Mouse (Mus musculus) ZHBTc4 (cell line): ENCODE data around the gene Arhgef25.

Source experiments
- DNase-seq: peaks from one replicate; pipeline ENCODE4 v3.0.0-alpha.2; 2011; ENCODE audit warnings: low read depth, low spot score

Gene Arhgef25

DNA sequence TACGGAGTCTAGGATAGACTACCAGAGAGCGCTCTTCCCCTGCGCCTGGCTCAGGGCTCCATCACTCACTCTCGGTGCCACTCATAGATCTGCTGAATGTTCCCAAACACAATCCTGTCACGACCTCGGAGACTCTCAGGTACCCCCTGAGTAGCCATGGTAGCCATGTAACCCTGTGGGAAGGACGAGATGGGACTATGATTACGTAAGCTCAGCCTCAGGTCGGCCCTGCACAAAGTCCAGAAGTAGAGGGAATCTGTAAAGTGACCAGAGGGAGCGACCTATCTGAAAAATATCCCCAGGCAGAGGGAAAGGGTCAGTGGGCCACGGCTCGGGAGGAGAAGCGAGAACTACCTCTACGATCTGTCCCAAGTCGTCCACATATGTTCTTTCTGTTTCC is 4.4 kb downstream of the Arhgef25 start:
- DNase-seq, result no peak

DNA sequence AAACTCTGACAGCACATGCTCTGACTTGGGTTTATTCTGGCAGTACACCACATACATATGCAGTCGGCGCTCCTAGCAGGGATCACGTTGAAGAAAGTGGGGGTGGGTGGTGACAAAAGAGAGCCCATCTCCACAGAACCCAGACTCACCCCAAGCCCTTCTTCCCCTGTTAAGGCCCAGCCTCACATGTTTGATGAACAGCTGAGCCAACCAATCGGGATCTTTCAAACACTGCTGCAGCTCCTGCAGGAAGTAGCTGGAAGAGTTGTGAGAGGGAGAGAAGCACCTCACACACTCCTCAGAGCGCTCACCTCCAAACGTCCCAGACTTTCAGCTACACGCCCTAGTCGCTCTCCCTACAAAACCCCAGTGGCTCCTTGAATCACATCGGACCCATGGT is 4.8 kb downstream of the Arhgef25 start:
- peak; percentile 84 for DNase-seq

DNA sequence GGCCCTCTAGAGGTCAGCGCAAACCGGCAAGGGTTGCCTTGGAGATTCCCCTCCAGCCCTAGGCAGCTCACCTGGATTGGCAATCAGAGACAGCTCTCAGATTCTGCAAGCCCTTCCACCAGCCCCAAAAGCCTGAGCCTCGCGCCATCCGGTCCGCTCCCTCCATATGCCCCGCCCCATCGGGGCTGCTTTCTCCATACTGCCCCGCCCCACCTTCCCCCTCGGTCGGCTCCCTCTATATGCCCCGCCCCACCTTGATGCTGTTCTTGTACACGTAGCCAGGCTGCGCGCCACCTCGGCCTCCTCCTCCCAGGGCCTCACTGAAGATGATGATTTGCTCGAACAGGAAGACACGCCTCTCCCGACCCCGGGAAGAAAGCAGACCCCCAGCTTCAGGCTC is 6.1 kb downstream of the Arhgef25 start:
- DNase-seq, result peak; percentile 91

DNA sequence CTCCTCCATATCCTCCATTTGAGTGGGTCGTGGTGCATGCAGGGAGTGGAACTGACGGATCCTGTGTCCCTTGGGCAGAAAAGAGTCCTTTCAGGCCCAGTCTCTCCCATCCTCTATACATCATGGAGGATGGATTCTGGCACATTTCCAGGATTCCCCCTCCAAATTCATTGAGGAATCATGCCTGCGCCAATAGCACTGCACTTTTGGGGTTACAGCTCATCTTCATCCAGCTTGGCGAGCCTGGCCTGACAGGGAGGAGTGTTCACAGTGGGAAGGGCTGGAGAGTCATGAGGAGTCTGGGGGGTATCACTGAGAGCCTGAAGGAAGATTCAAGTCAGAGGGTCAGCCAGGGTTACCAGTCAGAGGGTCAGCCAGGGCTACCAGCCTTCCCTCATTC is 7.3 kb downstream of the Arhgef25 start:
- DNase-seq, result no peak

DNA sequence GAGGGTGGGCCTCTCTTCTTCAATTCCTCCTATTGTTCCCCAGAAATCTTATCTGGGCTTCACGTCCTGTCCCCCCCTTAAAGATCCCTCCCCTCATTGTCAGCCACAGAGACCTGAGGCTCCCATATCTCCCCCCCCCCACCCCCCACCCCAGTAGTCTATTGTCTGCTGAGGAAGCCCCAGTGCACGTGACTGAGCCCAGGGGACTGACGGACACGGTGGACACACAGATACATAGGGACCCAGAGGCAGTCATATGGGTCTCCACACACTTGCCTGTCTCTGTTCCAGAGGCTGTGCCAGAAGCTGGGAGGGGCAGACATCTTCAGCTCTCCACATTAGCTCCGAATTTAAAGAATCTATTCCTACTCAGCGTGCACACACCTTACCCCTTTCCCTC is 8.3 kb downstream of the Arhgef25 start:
- DNase-seq, result no peak

DNA sequence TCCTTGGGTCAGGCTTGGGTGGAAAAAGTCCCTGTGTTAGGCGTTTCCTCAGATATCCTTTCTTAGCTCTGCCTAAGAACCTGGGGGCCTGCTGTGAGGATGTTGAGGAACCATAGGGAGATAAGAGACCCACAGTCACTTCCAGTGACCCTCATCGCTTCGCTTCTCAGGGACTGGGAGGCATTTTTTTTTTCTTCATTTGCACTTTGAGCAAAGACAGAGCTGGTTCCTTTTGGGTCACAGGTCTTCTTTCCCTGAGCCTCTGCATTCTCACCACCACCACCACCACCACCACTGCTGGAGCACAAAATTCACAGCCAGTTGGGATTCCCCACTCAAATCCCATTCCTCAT is 9.2 kb downstream of the Arhgef25 start:
- no peak for DNase-seq

DNA sequence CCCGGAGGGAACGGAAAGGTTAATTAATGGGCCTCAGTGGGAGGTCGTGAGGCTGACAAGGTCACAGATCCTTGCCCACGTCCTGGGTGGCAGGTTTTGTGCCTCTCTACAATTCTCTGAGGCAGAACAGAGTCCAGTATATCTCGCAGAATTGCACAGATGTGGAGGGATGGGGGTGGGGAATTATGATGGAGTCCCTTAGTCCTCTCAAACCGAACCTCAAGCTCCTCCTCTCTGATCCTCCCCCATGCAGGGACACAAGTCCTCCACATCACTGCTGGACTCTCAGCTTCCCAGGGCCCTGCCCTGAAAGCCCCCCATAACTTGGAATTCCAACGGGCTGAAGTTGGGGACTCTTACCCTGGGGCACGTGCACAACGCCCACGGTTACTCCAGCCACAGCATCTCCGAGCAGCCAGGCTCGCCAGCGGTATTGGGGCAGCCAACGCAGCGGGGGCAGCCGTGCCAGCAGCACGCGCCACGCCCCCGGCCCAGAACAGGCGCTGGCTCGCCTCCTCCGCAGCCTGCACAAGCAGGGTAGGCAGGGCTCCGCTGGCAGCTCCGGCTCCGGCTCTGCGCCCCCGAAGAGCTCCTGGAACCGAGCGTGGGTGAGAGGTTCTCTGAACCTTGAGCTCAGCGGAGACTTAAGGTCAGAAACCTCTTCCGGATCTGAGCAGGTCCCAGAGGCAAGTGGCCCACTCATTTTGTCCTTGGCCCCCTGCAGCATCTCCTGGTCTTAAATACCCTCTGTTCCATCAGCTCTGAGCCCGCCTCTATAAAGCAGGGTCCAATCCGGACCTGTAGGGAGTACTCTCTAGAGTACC is 9.8 kb downstream of the Arhgef25 start, which contains the start of gene Slc26a10:
Slc26a10 (minus strand) TSS at position 775 of the 824 bp plus-strand sequence.
- DNase-seq, result no peak

DNA sequence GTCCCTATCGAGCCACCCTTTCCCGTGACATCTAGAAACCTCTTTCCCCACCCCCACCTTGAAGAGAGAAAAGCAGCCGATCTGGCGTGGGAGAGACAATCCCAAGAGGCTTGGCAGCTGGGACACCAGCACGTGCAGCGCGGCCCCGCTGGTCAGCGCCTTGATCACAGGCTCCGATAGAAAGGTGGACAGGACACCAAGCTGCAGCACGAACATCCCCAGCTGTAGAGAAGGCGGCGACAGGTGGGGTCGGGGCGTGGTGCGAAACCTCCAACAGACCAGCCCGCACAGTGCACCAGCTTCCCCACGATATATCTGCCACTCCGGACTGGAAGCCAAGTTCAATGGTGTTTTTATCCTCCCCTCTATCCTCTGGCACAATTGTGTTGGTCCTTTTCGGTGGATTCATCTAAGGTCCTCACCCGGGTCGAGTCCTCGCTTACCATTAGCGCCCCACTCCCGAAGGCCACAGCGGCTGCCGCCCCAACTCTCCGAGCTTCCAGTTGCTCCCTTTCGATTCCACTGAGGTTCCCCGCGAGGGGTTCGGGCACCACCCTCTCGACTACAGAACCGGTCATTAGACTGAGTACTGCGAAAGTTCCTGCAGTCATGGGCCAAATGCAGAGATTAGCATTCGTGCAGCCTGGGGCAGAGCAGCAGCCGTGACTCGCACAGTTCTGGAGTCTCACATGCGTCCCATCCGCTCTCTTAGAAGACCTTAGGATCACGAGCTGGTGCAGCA is 11.4 kb downstream of the Arhgef25 start:
- DNase-seq, result no peak

DNA sequence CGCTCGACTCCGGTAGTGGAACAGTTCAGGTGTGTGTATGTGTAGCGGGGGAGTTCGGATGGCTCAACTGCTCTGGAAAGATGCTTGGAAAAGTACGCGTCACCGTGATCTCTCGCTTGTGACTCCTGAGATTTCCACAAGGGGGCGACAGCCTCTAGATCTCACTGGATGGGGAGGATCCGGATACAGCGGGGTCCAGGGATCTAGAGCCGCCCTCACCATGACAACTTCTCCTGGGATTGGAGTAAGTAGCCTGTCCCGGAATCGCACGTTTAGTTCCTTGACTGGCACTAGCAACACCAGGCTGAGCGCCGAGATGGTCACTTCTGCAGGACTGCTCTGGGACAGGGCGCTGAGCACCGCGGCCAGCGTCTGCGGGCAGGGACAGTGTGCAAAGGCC is 12.2 kb downstream of the Arhgef25 start:
- peak; percentile 92 for DNase-seq

DNA sequence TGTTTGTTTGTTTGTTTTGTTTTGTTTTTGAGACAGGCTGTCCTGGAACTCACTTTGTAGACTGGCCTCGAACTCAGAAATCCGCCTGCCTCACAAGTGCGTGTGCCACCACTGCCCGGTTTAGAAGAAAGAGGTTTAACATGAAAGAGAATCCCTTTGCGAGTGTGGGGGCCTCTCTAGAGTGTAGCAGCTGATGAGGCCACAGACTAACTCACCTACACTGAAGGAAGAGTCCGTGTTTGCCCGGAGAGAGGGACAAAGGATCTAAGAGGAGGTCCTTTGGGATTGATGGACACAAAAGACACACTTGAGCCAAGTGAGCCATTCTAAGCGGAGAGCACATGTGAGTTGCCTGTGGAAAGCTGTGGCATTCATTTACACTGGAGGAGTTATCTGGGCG is 12.6 kb downstream of the Arhgef25 start:
- no peak for DNase-seq

DNA sequence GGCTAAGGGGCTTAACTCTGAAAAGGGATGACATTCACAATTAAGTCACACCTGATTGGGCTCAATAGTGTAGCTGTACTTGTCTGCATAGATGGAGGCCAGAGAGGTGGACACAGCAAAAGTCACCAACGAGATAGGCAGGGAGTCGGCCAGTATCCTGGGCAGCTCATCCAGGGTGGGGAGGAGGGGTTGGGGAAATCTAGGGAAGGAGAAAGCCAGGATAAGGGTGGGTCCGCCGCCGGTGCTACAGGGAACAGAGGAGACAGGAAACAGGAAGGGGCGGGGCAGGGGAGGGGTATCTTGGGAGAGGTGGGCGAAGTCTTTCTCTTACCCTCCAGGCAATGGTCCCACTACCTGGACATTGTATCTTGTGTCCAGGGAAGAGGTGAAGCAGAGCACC is 13.1 kb downstream of the Arhgef25 start:
- DNase-seq, result no peak

DNA sequence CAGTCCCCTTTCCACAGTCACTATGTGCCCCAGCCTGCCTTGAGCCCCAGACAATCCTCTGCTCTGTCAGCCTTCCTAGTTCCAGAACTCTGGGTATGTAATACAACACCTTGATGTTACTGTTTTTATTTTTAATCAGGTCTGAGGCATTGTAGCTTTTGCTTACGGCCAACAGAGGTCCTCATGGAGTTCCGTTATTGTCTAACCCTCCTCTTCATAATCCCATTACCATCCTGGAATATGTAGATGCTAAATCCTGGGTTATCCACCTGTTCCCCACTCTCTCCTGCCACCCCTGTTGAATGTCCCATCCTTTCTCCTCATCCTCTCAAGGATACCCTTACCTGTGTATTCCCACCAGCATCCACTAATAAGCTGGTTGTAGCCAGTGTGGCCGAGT is 13.7 kb downstream of the Arhgef25 start:
- no peak for DNase-seq

DNA sequence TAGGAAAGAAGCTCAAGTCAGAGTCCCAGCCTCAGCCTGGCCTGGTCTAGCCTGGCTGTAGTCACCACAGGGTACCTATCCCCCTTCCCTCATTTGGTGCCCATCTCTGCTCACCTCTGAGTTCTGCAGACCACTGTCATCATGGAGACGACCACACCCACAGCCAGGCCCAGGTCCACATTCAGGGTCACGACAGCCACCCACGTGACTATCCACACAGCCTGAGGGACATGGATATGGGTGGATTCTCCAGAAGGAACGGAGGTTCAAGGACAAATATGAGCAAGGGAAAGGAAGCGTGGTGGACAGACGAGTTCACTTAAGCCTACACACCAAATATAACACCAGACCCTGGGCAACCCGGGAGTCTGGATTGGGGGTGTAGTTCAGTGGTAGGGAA is 15.7 kb downstream of the Arhgef25 start:
- no peak for DNase-seq

DNA sequence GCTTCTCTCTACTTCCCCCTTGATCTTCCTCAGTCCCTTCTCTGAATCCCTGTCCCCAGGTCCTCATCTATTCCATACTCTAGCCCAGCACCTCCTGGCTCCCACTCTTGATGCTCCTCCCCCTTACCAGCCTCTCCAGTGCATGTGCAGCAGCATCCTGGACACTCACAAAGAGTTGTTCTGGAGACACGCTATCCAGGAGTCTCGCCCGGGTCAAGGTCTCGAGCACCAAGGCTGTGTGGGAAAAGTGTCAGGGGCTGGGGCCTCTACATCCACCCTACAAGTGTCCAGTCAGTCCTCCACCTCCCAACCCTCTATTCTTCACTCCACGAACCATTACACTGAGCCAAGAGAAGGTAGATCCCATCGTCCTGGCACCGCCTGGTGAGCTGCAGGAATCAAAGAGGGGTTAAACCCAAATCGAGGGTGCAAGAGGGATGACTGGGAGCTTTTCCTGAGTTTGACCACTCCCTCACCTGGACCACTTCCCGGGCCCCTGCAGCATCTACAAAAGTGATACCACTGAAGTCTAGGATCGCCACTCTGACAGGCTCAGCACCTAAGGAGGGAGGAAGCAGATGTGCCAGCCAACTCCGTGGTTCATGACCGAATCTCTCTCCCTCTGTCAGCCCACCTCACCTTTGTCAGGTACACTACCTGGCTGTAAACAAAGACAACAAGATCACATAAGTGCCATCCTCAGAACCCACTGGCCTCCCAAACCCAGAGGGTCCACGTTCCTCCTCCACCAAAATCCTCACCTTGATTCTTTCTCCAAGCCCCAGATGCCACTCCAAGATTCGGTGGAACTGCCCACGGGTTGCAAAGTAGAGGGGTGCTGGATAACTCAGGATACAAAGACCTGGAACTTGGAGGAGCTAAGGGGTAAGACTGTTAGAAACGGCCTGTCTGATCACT is 16.5 kb downstream of the Arhgef25 start:
- no peak for DNase-seq

DNA sequence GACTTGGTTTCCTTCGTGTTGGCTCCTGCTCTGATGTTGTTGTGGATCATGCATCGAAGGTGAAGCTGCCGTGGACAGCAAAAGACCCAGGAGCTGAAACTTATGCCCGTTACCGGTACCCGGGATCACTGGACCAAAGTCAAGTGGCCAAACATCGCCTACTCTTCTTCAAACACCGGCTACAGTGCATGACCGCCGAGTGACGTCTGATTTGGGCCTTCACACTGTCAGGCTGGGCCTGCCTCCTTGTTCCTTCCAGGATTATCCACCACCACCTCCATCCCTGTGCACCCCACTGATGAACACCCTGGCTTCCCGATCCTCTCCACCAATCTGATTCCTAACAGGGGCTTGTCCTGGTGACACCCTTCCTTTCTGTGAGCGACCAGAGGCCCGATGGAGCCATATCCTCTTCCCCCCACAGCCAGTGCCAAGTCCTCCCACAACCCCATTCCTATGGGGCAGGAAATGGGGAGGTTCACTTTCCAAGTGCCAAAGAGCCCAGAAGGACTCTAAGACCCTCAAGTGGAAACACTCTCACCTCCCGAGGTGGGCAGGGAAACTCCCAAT is 18.2 kb downstream of the Arhgef25 start:
- no peak for DNase-seq

DNA sequence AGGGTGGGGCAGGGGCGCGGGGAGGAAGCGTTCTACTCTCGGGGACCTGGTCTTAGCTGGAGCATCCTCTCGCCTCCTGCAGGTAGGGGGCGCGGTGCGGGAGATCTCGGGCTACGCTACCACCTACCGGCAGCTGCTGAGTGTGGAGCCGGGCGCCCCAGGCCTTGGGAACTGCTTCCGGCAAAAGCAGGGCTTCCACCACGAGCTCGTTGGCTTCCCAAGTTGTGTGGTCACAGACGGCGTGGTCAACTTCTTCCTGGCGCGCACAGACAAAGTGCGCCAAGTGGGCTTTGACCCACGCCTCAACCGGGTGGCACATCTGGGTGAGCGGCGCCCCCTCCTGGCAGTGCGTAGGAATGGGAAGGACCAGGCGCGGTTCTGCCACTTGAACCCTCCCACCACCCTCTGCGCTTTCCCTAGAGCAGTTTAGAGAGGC is 19.0 kb downstream of the Arhgef25 start:
- peak; percentile 93 for DNase-seq

DNA sequence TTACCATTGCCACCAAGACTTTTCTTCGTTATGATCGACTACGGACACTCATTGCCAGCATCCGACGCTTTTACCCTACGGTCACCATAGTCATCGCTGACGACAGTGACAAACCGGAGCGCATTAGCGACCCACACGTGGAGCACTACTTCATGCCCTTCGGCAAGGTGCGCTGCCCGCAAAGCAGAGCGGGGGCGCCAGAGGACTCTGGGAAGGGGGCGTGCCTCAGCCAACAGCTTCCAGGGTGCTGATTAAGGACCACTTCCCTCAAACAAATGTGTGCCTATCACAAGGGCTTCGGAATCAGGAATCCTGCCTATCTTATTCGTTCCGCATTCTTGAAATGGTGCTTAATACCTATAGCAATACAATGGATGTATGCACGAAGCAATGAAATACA is 19.9 kb downstream of the Arhgef25 start:
- peak; percentile 82 for DNase-seq

DNA sequence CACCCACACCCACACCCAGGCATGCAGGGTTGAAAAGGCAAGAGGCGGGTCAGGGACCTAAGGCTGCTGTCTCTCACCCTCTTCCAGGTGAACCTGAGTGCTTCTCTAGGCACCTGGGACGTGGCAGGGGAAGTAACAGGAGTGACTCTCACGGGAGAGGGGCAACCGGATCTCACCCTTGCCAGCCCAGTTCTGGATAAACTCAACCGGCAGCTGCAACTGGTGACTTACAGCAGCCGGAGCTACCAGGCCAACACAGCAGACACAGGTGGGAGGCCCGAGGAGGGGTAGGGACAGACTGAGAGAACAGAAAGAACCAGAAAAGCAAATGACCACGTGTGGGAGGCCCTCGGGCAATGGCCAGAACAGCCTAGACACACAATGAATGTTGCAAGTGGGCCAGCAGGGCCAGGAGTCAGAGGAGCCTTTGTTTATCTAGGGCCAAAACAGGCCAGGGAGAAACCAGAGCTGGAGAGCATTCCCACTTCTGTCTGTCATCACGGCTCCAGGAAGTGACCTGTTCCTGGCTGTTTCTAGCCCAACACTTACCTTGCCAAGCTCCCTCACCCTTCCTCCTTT is 22.2 kb downstream of the Arhgef25 start:
- DNase-seq, result no peak

DNA sequence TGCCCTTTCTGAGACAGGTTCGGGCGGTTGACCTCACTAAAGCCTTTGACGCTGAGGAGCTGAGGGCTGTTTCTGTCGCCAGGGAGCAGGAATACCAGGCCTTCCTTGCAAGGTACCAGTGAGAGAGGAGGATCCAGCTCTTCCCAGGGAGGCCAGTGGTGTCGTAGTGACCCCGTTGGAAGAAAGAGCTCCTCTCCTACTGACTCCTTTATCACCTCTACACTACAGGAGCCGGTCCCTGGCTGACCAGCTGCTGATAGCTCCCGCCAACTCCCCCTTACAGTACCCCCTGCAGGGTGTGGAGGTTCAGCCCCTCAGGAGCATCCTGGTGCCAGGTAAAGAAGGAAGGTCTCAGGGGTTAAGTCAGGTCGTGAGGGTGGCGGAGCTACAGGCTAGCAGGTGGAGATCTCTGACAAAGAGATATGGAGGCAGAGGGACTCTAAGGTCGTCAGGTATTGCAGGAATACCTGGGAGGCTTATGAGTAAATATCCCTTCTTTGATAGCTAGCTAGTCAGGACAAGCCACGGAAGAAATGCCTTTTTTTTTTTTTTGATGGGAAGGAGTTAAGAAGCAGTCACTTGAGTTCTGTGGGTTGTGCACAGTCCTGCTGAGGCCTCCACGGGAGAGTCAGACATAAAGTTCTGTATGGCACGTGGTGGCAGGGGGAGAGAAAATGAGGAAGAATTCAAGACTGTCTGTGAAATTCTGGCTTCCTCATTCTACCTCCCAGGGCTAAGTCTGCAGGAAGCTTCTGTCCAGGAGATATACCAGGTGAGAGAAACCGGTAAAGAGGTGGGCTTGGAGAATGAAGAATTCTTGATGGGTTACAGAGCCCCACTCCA is 22.9 kb downstream of the Arhgef25 start:
- no peak for DNase-seq

DNA sequence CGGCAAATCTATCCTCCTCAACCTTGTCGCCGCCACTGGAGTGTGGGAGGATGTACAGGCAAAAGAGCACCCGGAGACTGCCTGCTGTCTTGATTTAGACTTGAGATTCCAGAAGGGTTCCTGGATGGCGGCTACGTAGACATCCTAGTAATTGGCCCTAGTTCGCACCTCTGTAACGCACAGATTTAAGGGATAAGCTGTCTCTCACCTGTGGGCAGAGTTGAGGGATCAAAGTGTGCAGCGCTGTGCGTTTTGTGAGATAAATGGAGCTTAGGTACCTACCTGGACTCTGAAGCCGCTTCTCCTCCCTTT is 23.5 kb downstream of the Arhgef25 start:
- DNase-seq, result no peak
